Mouse (Mus musculus): ENCODE data around the gene Hils1. TPM values are rescaled to one million over a fixed set of nuclear protein-coding genes. Genes with fewer than 3 reads are reported as not detected.

Gene Hils1
- polyA plus RNA-seq, 1 experiment from 2014 or later = not detected

GRCm38 (mm10) chr11:95015484-95015883, 48.1 kb downstream of the Hils1 start:
- WGBS = 75% methylated on average over 3 of the region's 3 CpGs
- H3K4me3 ChIP-seq (ENCODE audit: low read depth, low read length) = no peak overlapping the region
- H3K9ac ChIP-seq (replicated peaks; ENCODE audit: low read length) = no peak overlapping the region

More at GRCm38 (mm10) chr11:95015484-95015883, 48.1 kb downstream of the Hils1 start:
- Histone ChIP-seq H3K4me1 (ENCODE audit: control insufficient read depth, insufficient read depth, low read length) (peaks cover 7% of the 10 kb centered on the region), H3K27ac (replicated peaks; ENCODE audit: low read depth, low read length) (no peak overlapping the region), H3K27me3 (ENCODE audit: control insufficient read depth, insufficient read depth, low read length) (no peaks in the 10 kb centered on the region), H3K4me2 (ENCODE audit: low read depth, low read length) (no peak overlapping the region), H3K9me3 (replicated peaks; ENCODE audit: control insufficient read depth, low read length) (no peaks in the 10 kb centered on the region), H3K36me3 (replicated peaks; ENCODE audit: control insufficient read depth, insufficient read depth, low read depth, low read length) (peaks cover 2% of the 10 kb centered on the region)
- ATAC-seq (replicated peaks; ENCODE audit: insufficient number of reproducible peaks, low FRiP score, low TSS enrichment, low read depth) (no peak), DNase-seq (ENCODE audit: low spot score) (no peak)

Other genes with a start within 250 kb of the Hils1 start
- 0.29 and 0.36 TPM in 2 replicates for gene Cdc34b, start 225.8 kb upstream of the Hils1 start, polyA plus RNA-seq (2014; fragmentation: Nextera tagmentation; extraction: Ambion mirVana)
- not detected in 2 replicates for gene Tmem92, start 184.9 kb upstream of the Hils1 start, polyA plus RNA-seq (2014; fragmentation: Nextera tagmentation; extraction: Ambion mirVana)
- 93.8 and 109 TPM in 2 replicates for gene Col1a1, start 31.4 kb upstream of the Hils1 start, polyA plus RNA-seq (2014; fragmentation: Nextera tagmentation; extraction: Ambion mirVana)
- 0.38 and 0.84 TPM in 2 replicates for gene Sgca, start 8.7 kb downstream of the Hils1 start, polyA plus RNA-seq (2014; fragmentation: Nextera tagmentation; extraction: Ambion mirVana)
- gene Ppp1r9b, start 23.4 kb downstream of the Hils1 start, polyA plus RNA-seq (2014; fragmentation: Nextera tagmentation; extraction: Ambion mirVana) = 9.9 and 10.5 TPM in 2 replicates
- gene Samd14, start 42.3 kb downstream of the Hils1 start, polyA plus RNA-seq (2014; fragmentation: Nextera tagmentation; extraction: Ambion mirVana) = 31.1 and 33.9 TPM in 2 replicates
- 15.5 and 17.0 TPM in 2 replicates for gene Pdk2, start 73.8 kb downstream of the Hils1 start, polyA plus RNA-seq (2014; fragmentation: Nextera tagmentation; extraction: Ambion mirVana)
- gene Itga3, start 109.2 kb downstream of the Hils1 start, polyA plus RNA-seq (2014; fragmentation: Nextera tagmentation; extraction: Ambion mirVana) = 5.1 and 6.6 TPM in 2 replicates
- gene Dlx3, start 152.5 kb downstream of the Hils1 start, polyA plus RNA-seq (2014; fragmentation: Nextera tagmentation; extraction: Ambion mirVana) = 15.9 and 21.7 TPM in 2 replicates
- 3.0 and 3.6 TPM in 2 replicates for gene Dlx4, start 178.7 kb downstream of the Hils1 start, polyA plus RNA-seq (2014; fragmentation: Nextera tagmentation; extraction: Ambion mirVana)